Mouse (Mus musculus) olfactory bulb, adult 2 months (tissue): ENCODE measurements around the gene Gsdme.

Source experiments
- CTCF ChIP-seq: fragments of 200-500 bp; IDR thresholded peaks from 2 replicates; pipeline ENCODE4 v1.5.1; 2012; ENCODE audit warnings: low read depth, mild to moderate bottlenecking, low read length, moderate library complexity; ENCODE audit not compliant: insufficient read depth
- POLR2A ChIP-seq: fragments of 200-500 bp; IDR thresholded peaks from 2 replicates; pipeline ENCODE4 v1.6.1; 2012; ENCODE audit warnings: mild to moderate bottlenecking, low read depth, low read length, moderate library complexity; ENCODE audit not compliant: insufficient read depth

- TF ChIP-seq POLR2A (no peak), CTCF (no peak)
These were observed 40.7 kb downstream of the Gsdme start for GRCm38 (mm10) chr6:50222986-50223385.
